Mouse (Mus musculus): ENCODE measurements around the gene Micu1. TPM values are rescaled to one million over a fixed set of nuclear protein-coding genes. Genes with fewer than 3 reads are reported as not detected.

Micu1 gene
- 81.4 TPM for polyA plus RNA-seq (2015; fragmentation: Illumina TruSeq; extraction: RNeasy Lipid Tissue Mini Kit (QIAGEN cat#74804); ENCODE audit: low read depth, low replicate concordance)

DNA sequence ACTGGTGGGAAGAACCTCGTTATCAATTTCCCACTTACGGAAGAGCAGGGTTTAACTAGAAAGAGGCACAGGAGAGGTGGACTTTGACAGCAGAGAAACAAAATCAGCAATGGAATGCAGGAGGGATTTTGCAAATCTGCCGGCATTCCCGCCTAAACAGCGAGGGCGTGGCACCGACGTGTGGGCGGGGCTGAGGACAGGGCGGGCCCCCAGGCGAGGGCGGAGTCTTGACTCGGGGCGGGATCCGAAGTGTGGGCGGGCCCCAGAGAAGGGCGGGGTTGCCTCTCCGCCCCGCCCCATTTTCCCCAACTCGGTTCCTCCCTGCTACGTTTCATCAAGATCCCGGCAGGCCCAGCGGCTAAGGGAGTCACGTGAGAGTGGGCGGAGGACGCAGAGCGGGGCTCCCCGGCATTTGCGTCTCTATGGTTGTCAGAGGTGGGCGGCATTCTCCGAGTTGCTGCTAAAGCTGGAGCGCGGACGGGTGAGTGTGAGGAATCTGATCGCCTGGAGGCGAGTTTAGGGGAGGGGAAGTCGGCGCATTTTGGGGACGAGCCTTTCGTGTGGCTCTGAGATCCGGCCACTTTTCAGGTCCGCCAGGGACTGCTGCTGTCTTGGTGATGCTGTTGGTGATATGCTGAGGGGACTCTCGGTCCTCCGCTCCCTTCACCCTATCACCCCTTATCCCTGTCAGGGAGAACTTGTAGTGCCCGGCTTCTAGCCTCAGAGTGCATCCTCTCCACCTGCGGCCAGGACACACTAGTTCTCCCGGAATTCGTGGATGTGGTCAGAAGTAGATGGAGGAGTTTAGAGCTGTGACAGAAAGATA lies at the start of gene Micu1:
Gene Micu1, plus strand, starts transcription at position 271 of the 826 bp plus-strand sequence.

DNA sequence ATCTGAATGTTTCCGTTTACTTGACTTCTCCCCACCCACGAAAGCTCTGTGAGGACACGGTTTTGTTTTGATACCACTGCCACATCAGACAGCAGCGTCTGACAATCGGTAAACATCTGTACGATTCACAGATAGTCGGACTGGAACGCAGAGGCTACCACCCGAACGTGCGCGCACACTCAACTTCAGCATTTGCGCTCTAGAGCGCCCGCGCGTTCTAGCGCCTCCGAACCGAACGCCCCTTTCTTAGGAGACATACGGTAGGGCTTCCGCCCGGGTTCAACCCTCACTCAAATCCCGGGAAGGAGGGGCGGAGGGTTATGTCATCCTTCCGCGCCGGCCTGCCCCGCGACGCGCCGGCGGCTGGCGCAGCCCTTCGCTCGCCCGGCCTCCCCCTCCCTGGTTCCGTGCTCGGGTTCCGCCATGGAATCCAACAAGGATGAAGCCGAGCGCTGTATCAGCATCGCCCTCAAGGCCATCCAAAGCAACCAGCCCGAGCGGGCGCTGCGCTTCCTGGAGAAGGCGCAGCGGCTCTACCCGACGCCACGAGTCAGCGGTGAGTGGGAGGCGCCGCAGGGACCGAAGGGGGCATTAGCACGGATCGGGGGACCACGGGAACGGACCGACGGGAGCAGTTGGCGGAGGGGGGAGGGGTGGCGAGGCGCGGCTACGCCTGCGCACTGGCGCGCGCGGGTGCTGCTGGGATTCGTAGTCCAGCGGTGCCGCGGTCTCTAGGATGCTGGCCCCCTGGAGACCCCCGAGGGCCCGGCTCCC lies 177.2 kb downstream of the Micu1 start, which contains the start of gene Dnajb12:
Gene Dnajb12, plus strand, starts transcription at position 302 of the 774 bp plus-strand sequence.

Other genes with a start within 250 kb of the Micu1 start
- not detected for gene Gm10322, start 86.4 kb upstream of the Micu1 start, polyA plus RNA-seq (2015; fragmentation: Illumina TruSeq; extraction: RNeasy Lipid Tissue Mini Kit (QIAGEN cat#74804); ENCODE audit: low read depth, low replicate concordance)
- gene Mcu, start 85.8 kb upstream of the Micu1 start, polyA plus RNA-seq (2015; fragmentation: Illumina TruSeq; extraction: RNeasy Lipid Tissue Mini Kit (QIAGEN cat#74804); ENCODE audit: low read depth, low replicate concordance): 22.3 TPM
- 37.9 TPM for gene Dnajb12, start 177.1 kb downstream of the Micu1 start, polyA plus RNA-seq (2015; fragmentation: Illumina TruSeq; extraction: RNeasy Lipid Tissue Mini Kit (QIAGEN cat#74804); ENCODE audit: low read depth, low replicate concordance)
- 62.3 TPM for gene Ddit4, start 249.4 kb downstream of the Micu1 start, polyA plus RNA-seq (2015; fragmentation: Illumina TruSeq; extraction: RNeasy Lipid Tissue Mini Kit (QIAGEN cat#74804); ENCODE audit: low read depth, low replicate concordance)

Data from brain, adult 10 weeks (tissue).